Mouse (Mus musculus): Measurements from ENCODE around the gene Rere.
"Not testable (repeated sequence)": the region's sequence is repeated elsewhere in the genome, so short reads cannot be mapped to it uniquely, and the experiment has no call there.

The Rere gene

DNA sequence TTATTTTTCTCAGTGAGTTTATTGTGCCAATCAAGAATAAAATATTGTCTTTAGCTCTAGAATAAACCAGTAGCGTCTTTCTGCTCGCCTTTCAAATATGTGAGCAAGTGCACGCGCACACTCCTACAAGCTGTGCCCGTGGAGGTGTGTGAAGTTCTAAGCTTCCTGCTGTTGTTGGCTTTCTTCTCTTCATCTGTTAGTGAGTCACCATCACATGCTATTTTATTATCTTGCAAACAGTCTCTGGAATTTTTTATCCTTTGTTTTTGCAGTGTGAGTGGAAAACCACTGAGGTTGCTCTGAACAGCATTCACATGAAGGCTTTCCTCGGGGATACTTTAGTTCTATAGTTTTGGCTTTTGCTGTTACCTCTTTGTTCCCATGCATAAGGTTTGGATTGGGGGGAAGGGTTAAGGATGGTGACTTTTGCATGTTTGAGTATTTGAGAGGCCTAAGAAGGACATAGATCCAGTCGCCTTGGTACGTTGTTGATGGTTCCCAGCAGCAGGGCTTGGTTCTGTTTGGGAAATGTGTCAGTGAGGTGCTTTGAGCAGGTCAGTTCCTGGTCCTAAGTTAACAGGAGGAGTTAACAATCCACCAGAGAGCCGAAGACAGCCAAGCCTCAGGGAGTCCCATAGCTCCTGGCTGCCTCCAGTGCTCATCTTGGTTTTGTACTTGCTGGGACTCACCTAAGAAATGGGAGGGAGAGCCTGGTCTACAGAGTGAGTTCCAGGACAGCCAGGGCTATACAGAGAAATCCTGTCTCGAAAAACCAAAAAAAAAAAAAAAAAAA, 300.7 kb downstream of the Rere start:
- ATAC-seq (ENCODE audit: low TSS enrichment) = 0 out of 2 replicates have a peak, but pooled peaks have one; percentile 29

- peak; percentile 68 for ATAC-seq (ENCODE audit: low TSS enrichment)
These were observed 301.7 kb downstream of the Rere start for GRCm38 (mm10) chr4:150582966-150583776.

DNA sequence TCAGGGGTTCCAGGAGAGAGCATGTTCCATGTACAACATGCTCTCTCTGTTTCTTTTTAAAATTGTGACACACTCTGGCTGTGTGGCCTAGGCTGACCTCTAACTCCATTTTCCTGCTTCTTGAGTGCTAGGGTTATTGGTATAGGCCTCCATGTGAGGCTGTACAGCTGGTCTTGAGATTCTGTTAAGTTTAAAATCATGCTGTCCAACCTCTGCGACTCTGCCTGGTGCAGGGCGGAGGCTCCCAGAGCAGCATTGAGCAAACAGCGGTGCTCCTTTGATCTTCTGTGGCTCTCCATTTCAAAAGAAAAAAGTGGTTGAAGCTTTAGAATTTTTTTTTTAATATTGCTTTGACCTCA, 302.3 kb downstream of the Rere start:
- peak; percentile 8; the same call in 1 of the 2 replicates for ATAC-seq (ENCODE audit: low TSS enrichment)

DNA sequence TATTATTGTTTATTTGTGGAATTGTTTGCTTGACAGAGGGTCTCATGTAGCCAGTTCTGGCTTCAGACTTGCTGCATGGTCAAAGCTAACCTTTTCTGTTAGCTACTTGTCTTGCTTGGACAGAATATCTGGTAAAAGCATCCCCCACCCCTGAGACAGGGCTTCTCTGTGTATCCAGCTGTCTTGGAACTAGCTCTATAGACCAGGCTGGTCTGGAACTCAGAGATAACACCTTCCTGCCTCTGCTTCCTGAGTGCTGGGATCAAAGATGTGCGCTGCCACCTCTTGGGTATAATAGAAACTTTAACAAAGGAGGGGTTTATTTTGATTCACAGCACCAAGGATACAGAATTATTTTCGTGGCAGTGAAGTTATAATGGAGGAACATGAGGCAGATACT, 304.4 kb downstream of the Rere start:
- ATAC-seq (ENCODE audit: low TSS enrichment) = no peak

- ATAC-seq (ENCODE audit: low TSS enrichment) = no peak
These were observed 304.8 kb downstream of the Rere start for GRCm38 (mm10) chr4:150586275-150586674.

GRCm38 (mm10) chr4:150587597-150588299, 306.3 kb downstream of the Rere start:
- no peak for ATAC-seq (ENCODE audit: low TSS enrichment)

DNA sequence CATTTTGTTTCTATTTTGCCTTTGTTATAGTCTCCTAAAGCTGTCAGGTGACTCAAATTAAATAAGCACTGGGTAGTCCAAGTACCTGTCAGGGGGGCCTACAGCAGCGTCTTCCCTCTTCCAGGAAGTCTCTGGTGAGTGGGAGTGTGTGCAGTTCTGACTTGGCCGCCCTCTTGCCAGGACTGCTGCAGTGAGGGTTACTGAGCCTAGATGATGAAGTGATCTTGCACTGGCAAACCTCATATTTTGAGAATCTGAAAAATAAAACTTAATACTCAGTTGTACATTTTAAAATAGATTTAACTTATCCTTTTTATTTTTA, 306.8 kb downstream of the Rere start:
- no peak for ATAC-seq (ENCODE audit: low TSS enrichment)

GRCm38 (mm10) chr4:150590621-150591282, 309.3 kb downstream of the Rere start:
- ATAC-seq (ENCODE audit: low TSS enrichment) = no peak

DNA sequence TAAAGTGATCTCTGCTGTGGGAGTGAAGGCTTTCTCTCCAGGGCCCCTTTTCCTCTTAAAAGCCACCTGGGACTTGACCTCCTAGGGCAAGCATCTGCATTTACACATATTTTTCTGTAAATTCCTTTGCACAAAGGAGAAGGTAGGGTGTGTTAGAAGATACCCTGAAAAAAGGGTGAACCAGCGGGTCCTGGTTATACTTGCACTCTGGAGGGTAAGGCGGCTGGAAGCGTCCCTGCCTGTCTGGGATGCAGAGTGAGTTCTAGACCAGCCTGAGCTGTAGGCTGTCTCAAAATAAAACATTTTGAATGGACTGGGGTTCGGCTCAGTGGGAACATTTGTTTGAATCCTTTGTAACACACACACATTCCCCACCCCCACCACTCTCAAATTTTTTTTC, 310.2 kb downstream of the Rere start:
- ATAC-seq (ENCODE audit: low TSS enrichment) = no peak

- no peak for ATAC-seq (ENCODE audit: low TSS enrichment)
These were observed 310.6 kb downstream of the Rere start for GRCm38 (mm10) chr4:150592087-150592486.

DNA sequence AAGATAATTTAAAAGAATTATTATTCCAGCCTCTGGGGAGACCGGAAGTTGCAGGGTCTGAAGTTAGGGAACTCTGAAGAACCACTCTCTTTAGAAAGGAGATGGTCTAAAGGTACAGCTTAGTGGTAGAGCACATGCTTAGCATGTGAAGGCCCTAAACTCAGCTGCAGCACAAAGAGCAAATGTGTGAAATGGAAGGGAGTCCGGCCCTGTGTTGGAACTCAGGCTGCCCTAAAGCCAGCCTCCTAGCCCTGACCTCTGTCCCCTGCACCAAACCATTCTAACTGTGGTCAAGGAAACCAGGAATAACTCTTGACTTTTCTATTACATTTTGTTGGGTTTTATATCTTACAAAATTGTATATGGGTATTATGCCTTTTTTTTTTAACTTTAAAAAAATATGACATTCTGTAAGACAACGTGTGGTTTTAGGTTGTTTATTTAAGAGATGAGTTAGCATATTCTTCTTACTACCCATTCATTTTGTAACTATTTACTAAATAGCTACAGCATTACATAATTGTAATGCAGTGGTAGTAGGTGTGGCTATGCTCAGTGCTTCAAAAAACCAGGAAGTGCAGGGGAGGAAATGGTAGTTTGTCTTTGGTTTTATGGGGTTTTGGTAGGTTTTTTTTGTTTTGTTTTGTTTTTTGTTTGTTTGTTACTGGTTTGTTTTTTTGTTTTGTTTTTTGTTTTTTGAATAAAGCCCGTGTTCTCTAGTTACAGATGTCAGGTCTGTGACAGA, 312.2 kb downstream of the Rere start:
- no peak for ATAC-seq (ENCODE audit: low TSS enrichment)

GRCm38 (mm10) chr4:150594298-150594829, 312.9 kb downstream of the Rere start:
- ATAC-seq (ENCODE audit: low TSS enrichment) = no peak

- ATAC-seq (ENCODE audit: low TSS enrichment) = no peak
These were observed 313.6 kb downstream of the Rere start for GRCm38 (mm10) chr4:150595071-150595470.

DNA sequence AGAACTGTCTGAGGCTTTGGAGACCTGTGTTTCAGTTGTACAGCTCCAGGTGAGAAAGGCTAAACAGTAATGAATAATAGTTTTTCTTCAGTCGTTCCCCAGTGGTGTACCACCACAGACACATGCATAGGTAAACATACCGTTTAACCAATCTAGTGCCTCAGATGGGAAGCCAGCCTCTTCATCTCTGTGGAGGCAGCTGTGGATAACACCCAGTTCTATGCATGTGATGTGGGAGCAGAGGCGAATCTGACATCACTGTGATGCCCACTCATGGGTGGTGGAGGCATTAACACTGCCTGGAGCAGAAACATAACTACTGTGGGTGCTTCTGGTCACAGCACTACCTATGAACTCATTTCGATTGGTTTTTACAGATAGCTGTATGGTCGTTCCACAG, 314.5 kb downstream of the Rere start:
- ATAC-seq (ENCODE audit: low TSS enrichment) = peak; percentile 67; the same call in 1 of the 2 replicates

DNA sequence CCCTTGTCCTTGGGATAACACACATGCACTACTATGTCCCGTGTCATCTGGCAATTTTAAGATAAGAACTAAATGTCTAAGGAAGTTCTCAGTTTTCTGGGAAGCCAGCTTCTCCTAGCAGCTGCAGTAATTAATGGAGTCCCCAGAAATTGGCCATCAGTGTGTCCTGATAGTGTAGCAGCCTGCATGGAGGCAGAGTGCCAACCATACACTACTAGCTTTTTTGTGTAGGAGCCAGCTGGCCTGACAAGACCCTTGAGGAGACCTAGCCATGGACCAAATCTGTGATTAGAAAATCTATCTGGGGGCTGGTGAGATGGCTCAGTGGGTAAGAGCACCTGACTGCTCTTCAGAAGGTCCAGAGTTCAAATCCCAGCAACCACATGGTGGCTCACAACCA, 317.2 kb downstream of the Rere start:
- ATAC-seq (ENCODE audit: low TSS enrichment) = no peak

GRCm38 (mm10) chr4:150599119-150599992, 317.9 kb downstream of the Rere start:
- no peak for ATAC-seq (ENCODE audit: low TSS enrichment)

DNA sequence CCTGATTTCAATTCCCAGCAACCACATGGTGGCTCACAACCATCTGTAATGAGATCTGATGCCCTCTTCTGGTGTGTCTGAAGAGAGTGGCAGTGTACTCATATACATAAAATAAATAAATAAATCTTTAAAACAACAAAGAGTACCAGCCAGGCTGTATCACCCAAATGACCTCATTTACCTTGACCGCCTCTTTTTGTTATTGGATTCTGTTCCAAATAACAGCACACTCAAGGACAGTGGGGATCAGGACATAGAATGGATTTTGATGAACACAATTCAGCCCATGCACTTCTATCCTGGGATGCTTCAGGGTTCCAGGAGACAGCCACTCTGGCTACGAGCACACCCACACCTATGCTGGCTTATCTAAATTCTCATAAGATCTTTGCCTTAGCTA, 319.1 kb downstream of the Rere start:
- ATAC-seq (ENCODE audit: low TSS enrichment) = not testable (repeated sequence)

DNA sequence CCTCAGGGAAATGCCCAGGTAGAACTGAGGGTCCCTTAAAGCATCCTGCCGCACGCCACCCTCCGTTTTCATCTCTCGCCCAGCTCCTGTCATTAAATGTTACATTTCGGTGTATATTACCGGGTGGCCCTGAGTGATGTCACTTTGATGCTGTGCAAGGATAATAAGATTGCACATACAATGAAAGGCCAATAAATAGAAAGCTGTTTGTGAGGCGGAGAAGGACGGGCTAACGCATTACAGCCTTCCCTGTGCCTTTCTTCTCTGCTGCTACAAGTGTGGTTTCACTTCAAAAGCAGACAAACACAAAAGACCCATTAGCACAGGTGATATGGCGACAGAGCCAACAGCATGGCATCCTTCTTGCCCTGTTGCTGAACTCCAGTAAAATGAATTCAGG, 320.0 kb downstream of the Rere start:
- ATAC-seq (ENCODE audit: low TSS enrichment) = no peak

DNA sequence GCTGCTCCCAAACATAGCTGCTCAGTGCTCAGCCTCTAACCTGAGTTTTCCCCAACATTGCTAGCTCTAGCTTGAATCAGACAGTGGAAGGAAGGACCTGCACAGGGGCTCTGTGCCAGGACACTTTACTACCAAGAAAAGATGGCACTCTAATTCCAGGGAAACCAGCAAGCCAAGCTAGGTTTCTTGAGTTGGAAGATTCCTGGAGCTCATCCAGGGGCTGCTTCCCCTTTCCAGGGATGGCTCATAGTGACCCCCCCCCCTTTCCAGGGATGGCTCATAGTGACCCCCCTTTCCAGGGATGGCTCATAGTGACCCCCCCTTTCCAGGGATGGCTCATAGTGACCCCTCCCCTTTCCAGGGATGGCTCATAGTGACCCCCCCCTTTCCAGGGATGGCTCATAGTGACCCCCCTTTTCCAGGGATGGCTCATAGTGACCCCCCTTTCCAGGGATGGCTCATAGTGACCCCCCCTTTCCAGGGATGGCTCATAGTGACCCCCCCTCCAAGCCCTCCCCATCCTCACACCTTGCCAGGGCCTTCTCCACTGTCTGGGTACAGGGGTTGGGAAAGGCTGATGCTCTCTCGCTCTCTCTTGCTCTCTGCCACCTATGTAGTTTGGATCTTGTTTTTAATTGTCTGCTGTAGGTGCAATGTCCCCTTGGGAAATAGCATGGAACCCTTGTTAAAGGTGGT, 322.1 kb downstream of the Rere start:
- ATAC-seq (ENCODE audit: low TSS enrichment) = no peak

Measured in frontal cortex, adult (tissue).